Mouse (Mus musculus): ENCODE measurements around the gene Krtap3-3.

DNA sequence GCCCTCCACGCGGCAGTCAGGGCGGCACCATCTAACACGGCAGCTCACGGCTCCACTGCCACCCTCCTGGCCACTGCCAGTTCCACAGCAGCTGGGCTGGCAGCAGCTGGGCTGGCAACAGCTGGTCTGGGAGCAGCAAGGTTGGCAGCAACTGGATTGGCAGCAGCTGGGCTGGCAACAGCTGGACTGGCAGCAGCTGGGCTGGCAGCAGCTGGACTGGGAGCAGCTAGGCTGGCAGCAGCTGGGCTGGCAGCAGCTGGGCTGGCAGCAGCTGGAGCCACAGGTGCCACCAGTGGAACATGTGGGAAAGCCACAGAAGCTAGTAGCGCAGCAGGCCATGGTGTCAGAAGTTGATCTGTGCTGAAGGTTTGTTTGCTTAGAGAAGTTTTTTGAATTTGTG is 40.3 kb upstream of the Krtap3-3 start, which contains the start of gene Krtap1-3:
- TF ChIP-seq CTCF (IDR thresholded peaks at IDR 0.05; ENCODE audit: insufficient read depth, low read depth, low read length) (no peak), POLR2A (IDR thresholded peaks at IDR 0.05; ENCODE audit: insufficient read depth, low read depth, low read length) (no peak)

Measured in olfactory bulb, adult 2 months (tissue).